ENCODE assay signal across 25 mouse cellular contexts in the genomic region with DNA sequence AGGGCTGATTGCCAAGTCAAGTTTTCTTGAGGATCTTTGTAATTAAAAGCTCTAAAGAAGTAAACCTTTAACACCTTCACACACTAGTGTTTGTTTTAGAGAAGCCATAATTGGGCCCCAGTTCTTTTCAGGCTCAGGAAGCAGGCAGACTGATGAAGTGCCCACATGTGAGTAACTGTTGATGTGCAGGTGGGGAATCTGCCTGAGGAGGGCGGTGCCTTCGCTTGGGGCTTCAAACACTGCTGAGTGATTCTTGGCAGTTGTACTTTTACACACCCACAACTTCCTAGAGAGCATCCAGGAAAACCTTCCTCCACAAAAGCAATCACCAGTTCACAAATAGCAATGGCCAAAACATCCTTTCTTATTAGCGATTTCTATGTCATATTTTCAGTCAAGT.
A peak's percentile ranks its signal among the peaks of the same experiment; 100 is the strongest.
DNase-seq lines count a peak whose midpoint lies in the region; ATAC-seq and TF ChIP-seq lines count a peak whose summit lies in the region.
"Had no signal": no experiment of that assay in that cellular context is flagged by ENCODE, and none has a peak within 500 bp of the region (broad histone marks: within the 10 kb centered on the region; RNA-seq: fewer than 3 reads in every experiment).

No protein-coding gene starts in this region.

- peak; percentile 1 for TF ChIP-seq CTCF in left cerebral cortex, adult 2 months (IDR thresholded peaks at IDR 0.05)
- TF ChIP-seq CTCF in brain, embryonic 14.5 days (IDR thresholded peaks at IDR 0.05; ENCODE audit: borderline replicate concordance, extremely low read depth, insufficient read depth, insufficient read length): no peak
- no peak for TF ChIP-seq CTCF in hindbrain, postnatal 0 days (IDR thresholded peaks at IDR 0.05; ENCODE audit: low read depth)

- TF ChIP-seq POLR2A in brain, embryonic 14.5 days (IDR thresholded peaks at IDR 0.05; ENCODE audit: borderline replicate concordance, extremely low read depth, insufficient read depth, insufficient read length, poor library complexity, severe bottlenecking): no peak

- no peaks in the 10 kb centered on the region for H3K36me3 ChIP-seq in hindbrain, postnatal 0 days (ENCODE audit: insufficient read depth, low read length)
- H3K36me3 ChIP-seq: embryonic facial prominence, embryonic 12.5 days; embryonic facial prominence, embryonic 15.5 days; G1E had no signal

- H3K27ac ChIP-seq in left cerebral cortex, adult 2 months: no peak overlapping the region
- H3K27ac ChIP-seq in hindbrain, postnatal 0 days: no peak overlapping the region
- H3K27ac ChIP-seq: embryonic facial prominence, embryonic 12.5 days; embryonic facial prominence, embryonic 15.5 days; heart, adult 2 months; heart, embryonic 15.5 days; hindbrain, embryonic 14.5 days had no signal

- H3K4me1 ChIP-seq in hindbrain, postnatal 0 days (ENCODE audit: insufficient read depth, low read length): no peaks in the 10 kb centered on the region
- H3K4me1 ChIP-seq: embryonic facial prominence, embryonic 12.5 days; embryonic facial prominence, embryonic 15.5 days; heart, embryonic 15.5 days had no signal

- 88% methylated on average over 3 of the region's 3 CpGs for WGBS in hindbrain, postnatal 0 days

- intact Hi-C loops in left cerebral cortex, adult 2 months (cut with DNase I): no loop called here

- no peak overlapping the region for H3K9ac ChIP-seq in hindbrain, postnatal 0 days (replicated peaks; ENCODE audit: low read length)
- H3K9ac ChIP-seq: embryonic facial prominence, embryonic 12.5 days; embryonic facial prominence, embryonic 15.5 days; heart, embryonic 15.5 days; hindbrain, embryonic 14.5 days had no signal

- no peaks in the 10 kb centered on the region for H3K9me3 ChIP-seq in hindbrain, postnatal 0 days (ENCODE audit: low read length)
- H3K9me3 ChIP-seq: embryonic facial prominence, embryonic 12.5 days; embryonic facial prominence, embryonic 15.5 days; G1E; heart, embryonic 15.5 days had no signal

- no peak for DNase-seq in frontal cortex, postnatal 25 days (ENCODE audit: low spot score in 2 of 2)
- peak in 1 of 2 experiments; percentile 10 for DNase-seq in left cerebral cortex, adult 2 months (ENCODE audit: extremely low spot score in 1 of 2, low spot score in 2 of 2)
- no peak for DNase-seq in left cerebral cortex, adult 11 months (ENCODE audit: low spot score)
- DNase-seq in Muller cell, postnatal 12 days (ENCODE audit: inconsistent ontology term): peak; percentile 26
- peak; percentile 15 for DNase-seq in brain, embryonic 14.5 days (ENCODE audit: low read depth)
- no peak for DNase-seq in hindbrain, postnatal 0 days (ENCODE audit: low spot score)
- DNase-seq: adrenal gland, adult 2 months; adrenal gland, postnatal 14 days; B cell, adult 2 months; cerebellum, adult 18-20 months; cerebellum, adult 9-10 months; cerebellum, postnatal 14 days; gastrocnemius, postnatal 25 days; heart, postnatal 4 days had no signal

- H3K4me3 ChIP-seq in left cerebral cortex, adult 2 months: no peak overlapping the region
- H3K4me3 ChIP-seq in hindbrain, postnatal 0 days (ENCODE audit: low read length): no peak overlapping the region
- H3K4me3 ChIP-seq: embryonic facial prominence, embryonic 12.5 days; embryonic facial prominence, embryonic 15.5 days; heart, adult 2 months; heart, embryonic 15.5 days had no signal

- peak; percentile 67; the same call in 1 of the 2 replicates for ATAC-seq in frontal cortex, adult (ENCODE audit: low TSS enrichment)
- ATAC-seq in hindbrain, postnatal 0 days: no peak
- ATAC-seq: forebrain, embryonic 16.5 days; intestine, postnatal 0 days had no signal

- no peak overlapping the region for H3K4me2 ChIP-seq in hindbrain, postnatal 0 days (ENCODE audit: low read depth, low read length)
- H3K4me2 ChIP-seq: embryonic facial prominence, embryonic 12.5 days; embryonic facial prominence, embryonic 15.5 days; heart, embryonic 11.5 days; heart, embryonic 15.5 days; hindbrain, embryonic 14.5 days had no signal

- no peaks in the 10 kb centered on the region for H3K27me3 ChIP-seq in hindbrain, postnatal 0 days (ENCODE audit: insufficient read depth, low read length)
- H3K27me3 ChIP-seq: CH12.LX; embryonic facial prominence, embryonic 12.5 days; embryonic facial prominence, embryonic 15.5 days; heart, embryonic 15.5 days had no signal

Comparison
In these comparisons a context has a peak if more than half of its experiments do, and no peak if none do; other contexts are left out.
1. DNase-seq: peak in Muller cell, postnatal 12 days (single experiment) and brain, embryonic 14.5 days (single experiment); none in frontal cortex, postnatal 25 days (0 of 2), left cerebral cortex, adult 11 months (single experiment) and hindbrain, postnatal 0 days (single experiment).